Mouse (Mus musculus): ENCODE measurements around the gene Grik3.

- TF ChIP-seq POLR2A (IDR thresholded peaks at IDR 0.05; ENCODE audit: borderline replicate concordance, low read depth, low read length) (no peak), CTCF (IDR thresholded peaks at IDR 0.05; ENCODE audit: low read depth, low read length) (no peak)
Measured at GRCm38 (mm10) chr4:125640520-125640919, 150.0 kb downstream of the Grik3 start.
